Mouse (Mus musculus) skeletal muscle tissue, adult 2 months (tissue): ENCODE measurements around the gene Usp15.

Experiments
- DNase-seq: peaks from one replicate; pipeline ENCODE4 v3.0.0-alpha.2; 2012; ENCODE audit warnings: low read depth, low spot score

Gene Usp15

GRCm38 (mm10) chr10:123108527-123108926, 88.3 kb downstream of the Usp15 start:
- no peak for DNase-seq

- peak; percentile 28 for DNase-seq
These were observed 88.7 kb downstream of the Usp15 start for GRCm38 (mm10) chr10:123108121-123108520.

- DNase-seq, result no peak
These were observed 95.5 kb downstream of the Usp15 start for GRCm38 (mm10) chr10:123101303-123101702.

- no peak for DNase-seq
These were observed 96.2 kb downstream of the Usp15 start for GRCm38 (mm10) chr10:123100584-123100983.

- no peak for DNase-seq
These were observed 102.3 kb downstream of the Usp15 start for GRCm38 (mm10) chr10:123094504-123094903.

- no peak for DNase-seq
These were observed 104.2 kb downstream of the Usp15 start for GRCm38 (mm10) chr10:123092577-123092976.

GRCm38 (mm10) chr10:123091737-123092136, 105.1 kb downstream of the Usp15 start:
- peak; percentile 42 for DNase-seq

- DNase-seq, result no peak
These were observed 107.3 kb downstream of the Usp15 start for GRCm38 (mm10) chr10:123089425-123089930.

GRCm38 (mm10) chr10:123086847-123087246, 109.9 kb downstream of the Usp15 start:
- no peak for DNase-seq

GRCm38 (mm10) chr10:123084900-123085641, 111.7 kb downstream of the Usp15 start:
- DNase-seq, result peak; percentile 42

- DNase-seq, result no peak
These were observed 112.5 kb downstream of the Usp15 start for GRCm38 (mm10) chr10:123084307-123084706.

- peak; percentile 94 for DNase-seq
These were observed 120.4 kb downstream of the Usp15 start, which contains the start of gene Mon2 for GRCm38 (mm10) chr10:123076245-123077023. Mon2 (minus strand) TSS chr10:123076505.

GRCm38 (mm10) chr10:123075751-123076242, 121.0 kb downstream of the Usp15 start:
- DNase-seq, result no peak

GRCm38 (mm10) chr10:123071997-123072396, 124.8 kb downstream of the Usp15 start:
- DNase-seq, result peak; percentile 34

- no peak for DNase-seq
These were observed 133.8 kb downstream of the Usp15 start for GRCm38 (mm10) chr10:123063021-123063420.

- DNase-seq, result peak; percentile 92
These were observed 136.0 kb downstream of the Usp15 start for GRCm38 (mm10) chr10:123060831-123061230.

- no peak for DNase-seq
These were observed 139.7 kb downstream of the Usp15 start for GRCm38 (mm10) chr10:123057082-123057481.

GRCm38 (mm10) chr10:123056463-123056862, 140.3 kb downstream of the Usp15 start:
- DNase-seq, result no peak

- DNase-seq, result no peak
These were observed 141.4 kb downstream of the Usp15 start for GRCm38 (mm10) chr10:123055205-123056000.
